Mouse (Mus musculus) MEL (cell line): ENCODE results near the gene Tex9. TPM values are rescaled to one million over a fixed set of nuclear protein-coding genes. Genes with fewer than 3 reads are reported as not detected.
A peak's percentile ranks its signal among the peaks of the same experiment; 100 is the strongest.

ENCODE experiments used
- DNase-seq: peaks from one replicate; pipeline ENCODE4 v3.0.0; 2011; ENCODE audit warnings: low read depth, low spot score
- H3K27ac ChIP-seq: 2 replicates; pipeline ENCODE4 v1.5.1; 2012; ENCODE audit warnings: low read depth, mild to moderate bottlenecking, control low read depth, low read length, moderate library complexity; ENCODE audit not compliant: control insufficient read depth
- H3K27me3 ChIP-seq, 2 experiments: fragments of 150-350 bp in 1 of 2; sonication (generic) in 1 of 2; 2 replicates each; pipeline ENCODE4 v1.6.1; 2012; ENCODE audit warnings: low read length in 2 of 2, mild to moderate bottlenecking in 2 of 2, improper control_type of control experiment in 1 of 2, moderate library complexity in 1 of 2; ENCODE audit not compliant: insufficient read depth in 2 of 2, control insufficient read depth in 1 of 2
- H3K36me3 ChIP-seq, 2 experiments: 2 replicates each; pipeline ENCODE4 v1.6.1; 2012 to 2014; ENCODE audit warnings: low read length in 2 of 2, improper control_type of control experiment in 1 of 2, inconsistent platforms in 1 of 2, mild to moderate bottlenecking in 1 of 2; ENCODE audit not compliant: insufficient read depth in 2 of 2, control insufficient read depth in 1 of 2
- H3K4me1 ChIP-seq, 2 experiments: fragments of 150-350 bp in 1 of 2; sonication (generic) in 1 of 2; 2 replicates each; pipeline ENCODE4 v1.6.1; 2012; ENCODE audit warnings: low read length in 2 of 2, improper control_type of control experiment in 1 of 2, mild to moderate bottlenecking in 1 of 2; ENCODE audit not compliant: insufficient read depth in 2 of 2, control insufficient read depth in 1 of 2
- H3K4me3 ChIP-seq, 2 experiments: fragments of 150-350 bp in 1 of 2; sonication (generic) in 1 of 2; 2 replicates each; pipeline ENCODE4 v1.5.1; 2012; ENCODE audit warnings: low read depth in 2 of 2, low read length in 2 of 2, mild to moderate bottlenecking in 2 of 2, moderate library complexity in 2 of 2, control low read depth in 1 of 2, improper control_type of control experiment in 1 of 2; ENCODE audit not compliant: control insufficient read depth in 1 of 2, insufficient read depth in 1 of 2
- H3K79me2 ChIP-seq: 2 replicates; pipeline ENCODE4 v1.6.1; 2012; ENCODE audit warnings: mild to moderate bottlenecking, low read length, moderate library complexity; ENCODE audit not compliant: control insufficient read depth, poor library complexity, insufficient read depth
- H3K9ac ChIP-seq: 2 replicates; pipeline ENCODE4 v1.6.1; 2012; ENCODE audit warnings: low read depth, mild to moderate bottlenecking, control low read depth, low read length, moderate library complexity; ENCODE audit not compliant: control insufficient read depth, poor library complexity, severe bottlenecking
- H3K9me3 ChIP-seq: fragments of 150-350 bp; sonication (generic); replicated peaks from 2 replicates; pipeline ENCODE4 v1.6.1; 2012; ENCODE audit warnings: mild to moderate bottlenecking, low read length, improper control_type of control experiment, moderate library complexity; ENCODE audit not compliant: insufficient read depth
- CHD2 ChIP-seq: IDR thresholded peaks from 2 replicates; pipeline ENCODE4 v1.6.1; 2011; ENCODE audit warnings: low read length, improper control_type of control experiment
- CTCF ChIP-seq, 3 experiments: IDR thresholded peaks in 2 of 3; conservative IDR thresholded peaks in 1 of 3; 2 replicates each; pipeline ENCODE4 v1.5.1; 2011 to 2012; ENCODE audit warnings: low read length in 3 of 3, low read depth in 2 of 3, mild to moderate bottlenecking in 2 of 3, improper control_type of control experiment in 1 of 3, inconsistent platforms in 1 of 3, mixed read lengths in 1 of 3, moderate library complexity in 1 of 3; ENCODE audit not compliant: control insufficient read depth in 1 of 3, insufficient read depth in 1 of 3, poor library complexity in 1 of 3, severe bottlenecking in 1 of 3
- E2F4 ChIP-seq: IDR thresholded peaks from 2 replicates; pipeline ENCODE4 v1.6.1; 2011; ENCODE audit warnings: low read depth, low read length, improper control_type of control experiment, borderline replicate concordance
- ELF1 ChIP-seq: IDR thresholded peaks from 2 replicates; pipeline ENCODE4 v1.6.1; 2014; ENCODE audit warnings: low read depth, mild to moderate bottlenecking, inconsistent platforms, low read length, improper control_type of control experiment, moderate library complexity
- GABPA ChIP-seq: IDR thresholded peaks from 2 replicates; pipeline ENCODE4 v1.6.1; 2012; ENCODE audit warnings: low read depth, mild to moderate bottlenecking, inconsistent platforms, low read length, improper control_type of control experiment, moderate library complexity
- HCFC1 ChIP-seq: IDR thresholded peaks from 2 replicates; pipeline ENCODE4 v1.6.1; 2012; ENCODE audit warnings: low read depth, mild to moderate bottlenecking, inconsistent platforms, low read length, improper control_type of control experiment, moderate library complexity
- MAFK ChIP-seq: IDR thresholded peaks from 2 replicates; pipeline ENCODE4 v1.6.1; 2011; ENCODE audit warnings: low read depth, mild to moderate bottlenecking, low read length, improper control_type of control experiment, borderline replicate concordance
- MAX ChIP-seq: IDR thresholded peaks from 2 replicates; pipeline ENCODE4 v1.6.1; 2011; ENCODE audit warnings: low read length, improper control_type of control experiment
- MXI1 ChIP-seq: IDR thresholded peaks from 2 replicates; pipeline ENCODE4 v1.6.1; 2011; ENCODE audit warnings: mild to moderate bottlenecking, low read depth, low read length, improper control_type of control experiment
- MYC ChIP-seq: IDR thresholded peaks from 2 replicates; pipeline ENCODE4 v1.6.1; 2011; ENCODE audit warnings: low read depth, mild to moderate bottlenecking, low read length, improper control_type of control experiment, moderate library complexity
- NELFE ChIP-seq: IDR thresholded peaks from 2 replicates; pipeline ENCODE4 v1.6.1; 2011; ENCODE audit warnings: low read depth, low read length, improper control_type of control experiment
- NRF1 ChIP-seq: IDR thresholded peaks from 2 replicates; pipeline ENCODE4 v1.6.1; 2014; ENCODE audit warnings: low read depth, mild to moderate bottlenecking, inconsistent platforms, low read length, improper control_type of control experiment, moderate library complexity; ENCODE audit not compliant: poor library complexity, insufficient read depth, severe bottlenecking
- POLR2AphosphoS5 ChIP-seq: IDR thresholded peaks from 2 replicates; pipeline ENCODE4 v1.6.1; 2012; ENCODE audit warnings: low read depth, borderline replicate concordance, mild to moderate bottlenecking, inconsistent platforms, low read length, moderate library complexity, mixed read lengths
- RAD21 ChIP-seq: IDR thresholded peaks from 2 replicates; pipeline ENCODE4 v1.6.1; 2011; ENCODE audit warnings: mild to moderate bottlenecking, low read depth, low read length, improper control_type of control experiment
- SIN3A ChIP-seq: IDR thresholded peaks from 2 replicates; pipeline ENCODE4 v1.6.1; 2012; ENCODE audit warnings: low read length, improper control_type of control experiment, inconsistent platforms
- SMC3 ChIP-seq: IDR thresholded peaks from 2 replicates; pipeline ENCODE4 v1.6.1; 2011; ENCODE audit warnings: low read depth, low read length, improper control_type of control experiment
- UBTF ChIP-seq: IDR thresholded peaks from 2 replicates; pipeline ENCODE4 v1.6.1; 2012; ENCODE audit warnings: low read depth, mild to moderate bottlenecking, inconsistent platforms, low read length, improper control_type of control experiment, moderate library complexity, borderline replicate concordance; ENCODE audit not compliant: insufficient read depth
- USF1 ChIP-seq: IDR thresholded peaks from 2 replicates; pipeline ENCODE4 v1.6.1; 2014; ENCODE audit warnings: low read depth, mild to moderate bottlenecking, inconsistent platforms, low read length, improper control_type of control experiment, moderate library complexity
- ZC3H11A ChIP-seq: IDR thresholded peaks from 2 replicates; pipeline ENCODE4 v1.6.1; 2012; ENCODE audit warnings: low read depth, mild to moderate bottlenecking, inconsistent platforms, low read length, improper control_type of control experiment
- ZNF384 ChIP-seq: IDR thresholded peaks from 2 replicates; pipeline ENCODE4 v1.6.1; 2012; ENCODE audit warnings: low read depth, mild to moderate bottlenecking, inconsistent platforms, low read length, improper control_type of control experiment
- polyA plus RNA-seq, 2 experiments: library from polyadenylated mRNA; stranded (reverse) in 1 of 2; unstranded in 1 of 2; fragments of >175 nt in 1 of 2; fragments of >200 nt in 1 of 2; gene quantifications; 2 replicates each; pipeline versions ENCODE4 v1.2.1 to v1.2.4; 2012; ENCODE audit warnings: low replicate concordance in 2 of 2, low read depth in 1 of 2; ENCODE audit not compliant: insufficient read length in 2 of 2, insufficient read depth in 1 of 2, missing spikeins in 1 of 2
- total RNA-seq: library from RNA; depleted of rRNA; stranded (reverse); fragments of 300-350 nt; gene quantifications from 2 replicates; pipeline ENCODE4 v1.2.3, GENCODE M21; 2012

The Tex9 gene
- total and polyA plus RNA-seq, 3 experiments, result 7.0 to 17.1 TPM; not detected in 1

GRCm38 (mm10) chr9:72427861-72428260 lies 64.2 kb downstream of the Tex9 start:
- H3K27ac ChIP-seq, result no peak overlapping the region
- no peaks in the 10 kb centered on the region for H3K36me3 ChIP-seq
- H3K9me3 ChIP-seq, result no peaks in the 10 kb centered on the region
- no peak overlapping the region for H3K4me3 ChIP-seq
- DNase-seq, result no peak
- H3K9ac ChIP-seq, result no peak overlapping the region
- H3K27me3 ChIP-seq, result peaks cover 1 to 9% of the 10 kb centered on the region in 2 experiments; a peak in 2 of 4 replicates
- H3K79me2 ChIP-seq, result no peaks in the 10 kb centered on the region
- TF ChIP-seq NRF1 (no peak), ELF1 (no peak), MXI1 (no peak), MAX (no peak), E2F4 (no peak), ZNF384 (no peak), HCFC1 (no peak), MYC (no peak), SIN3A (no peak), CHD2 (no peak)
- TF ChIP-seq, all 39 proteins: peak for 0
- H3K4me1 ChIP-seq, result no peaks in the 10 kb centered on the region

- Histone ChIP-seq H3K9me3 (no peaks in the 10 kb centered on the region), H3K27ac (no peak overlapping the region), H3K4me3 (no peak overlapping the region), H3K79me2 (no peaks in the 10 kb centered on the region), H3K36me3 (no peaks in the 10 kb centered on the region), H3K4me1 (no peaks in the 10 kb centered on the region; a peak in 2 of 4 replicates), H3K27me3 (peaks cover 1 to 9% of the 10 kb centered on the region in 2 experiments; a peak in 2 of 4 replicates), H3K9ac (no peak overlapping the region)
- DNase-seq, result no peak
- TF ChIP-seq GABPA (no peak), POLR2AphosphoS5 (no peak), NELFE (no peak), USF1 (no peak), MAFK (no peak)
These were observed 66.6 kb downstream of the Tex9 start for GRCm38 (mm10) chr9:72425300-72425850.

GRCm38 (mm10) chr9:72422753-72423152 lies 69.3 kb downstream of the Tex9 start:
- Histone ChIP-seq H3K36me3 (no peaks in the 10 kb centered on the region), H3K79me2 (no peaks in the 10 kb centered on the region), H3K27ac (no peak overlapping the region), H3K27me3 (no peaks in the 10 kb centered on the region), H3K9ac (no peak overlapping the region), H3K4me1 (no peaks in the 10 kb centered on the region; a peak in 2 of 4 replicates), H3K9me3 (no peaks in the 10 kb centered on the region), H3K4me3 (no peak overlapping the region)
- TF ChIP-seq SMC3 (peak; percentile 43; the same call in 1 of the 2 replicates), UBTF (no peak), ZC3H11A (peak; percentile 37; the same call in 1 of the 2 replicates), RAD21 (peak; percentile 56), CTCF (IDR thresholded peaks at IDR 0.05 in 2 of 3, conservative IDR thresholded peaks at IDR 0.05 in 1 of 3; ENCODE audit: control insufficient read depth in 1 of 3, insufficient read depth in 1 of 3, low read depth in 2 of 3, low read length in 3 of 3, poor library complexity in 1 of 3, severe bottlenecking in 1 of 3) (peak; percentile 40 to 49 (median 41))
- DNase-seq, result no peak
